Mouse (Mus musculus): ENCODE measurements around the gene Noxa1. TPM values are rescaled to one million over a fixed set of nuclear protein-coding genes. Genes with fewer than 3 reads are reported as not detected.

The Noxa1 gene
- polyA plus RNA-seq, 1 experiment from 2014 or later, result not detected

Small RNAs within 50 kb of the gene (microRNA-seq; reads per million reads assigned to microRNA genes)
- gene Gm24328, result not detected
- not detected for gene Mir7664

Other genes starting within 250 kb of the Noxa1 start
- gene Ehmt1, start 175.5 kb downstream of the Noxa1 start, polyA plus RNA-seq (2015; fragmentation: Nextera tagmentation; extraction: Ambion mirVana), result 52.3 and 55.5 TPM in 2 replicates
- 14.3 and 15.0 TPM in 2 replicates for gene Arrdc1, start 159.9 kb downstream of the Noxa1 start, polyA plus RNA-seq (2015; fragmentation: Nextera tagmentation; extraction: Ambion mirVana)
- gene Zmynd19, start 145.4 kb downstream of the Noxa1 start, polyA plus RNA-seq (2015; fragmentation: Nextera tagmentation; extraction: Ambion mirVana), result 8.1 and 10.0 TPM in 2 replicates
- gene Dph7, start 132.7 kb downstream of the Noxa1 start, polyA plus RNA-seq (2015; fragmentation: Nextera tagmentation; extraction: Ambion mirVana), result 18.5 and 20.0 TPM in 2 replicates
- gene Mrpl41, start 120.1 kb downstream of the Noxa1 start, polyA plus RNA-seq (2015; fragmentation: Nextera tagmentation; extraction: Ambion mirVana), result 109 and 125 TPM in 2 replicates
- gene Pnpla7, start 119.1 kb downstream of the Noxa1 start, polyA plus RNA-seq (2015; fragmentation: Nextera tagmentation; extraction: Ambion mirVana), result 7.7 and 8.7 TPM in 2 replicates
- 49.4 and 51.0 TPM in 2 replicates for gene Nsmf, start 40.8 kb downstream of the Noxa1 start, polyA plus RNA-seq (2015; fragmentation: Nextera tagmentation; extraction: Ambion mirVana)
- gene Entpd8, start 14.8 kb downstream of the Noxa1 start, polyA plus RNA-seq (2015; fragmentation: Nextera tagmentation; extraction: Ambion mirVana), result not detected in 2 replicates
- 7.7 and 8.2 TPM in 2 replicates for gene Nrarp, start 85.6 kb upstream of the Noxa1 start, polyA plus RNA-seq (2015; fragmentation: Nextera tagmentation; extraction: Ambion mirVana)
- 6.4 and 6.9 TPM in 2 replicates for gene Tor4a, start 101.7 kb upstream of the Noxa1 start, polyA plus RNA-seq (2015; fragmentation: Nextera tagmentation; extraction: Ambion mirVana)
- 68.8 and 72.8 TPM in 2 replicates for gene Nelfb, start 116.3 kb upstream of the Noxa1 start, polyA plus RNA-seq (2015; fragmentation: Nextera tagmentation; extraction: Ambion mirVana)
- not detected in 2 replicates for gene Stpg3, start 119.5 kb upstream of the Noxa1 start, polyA plus RNA-seq (2015; fragmentation: Nextera tagmentation; extraction: Ambion mirVana)
- not detected in 2 replicates for gene Fam166a, start 123.6 kb upstream of the Noxa1 start, polyA plus RNA-seq (2015; fragmentation: Nextera tagmentation; extraction: Ambion mirVana)
- gene Tubb4b, start 129.6 kb upstream of the Noxa1 start, polyA plus RNA-seq (2015; fragmentation: Nextera tagmentation; extraction: Ambion mirVana), result 402 and 437 TPM in 2 replicates
- gene Slc34a3, start 139.2 kb upstream of the Noxa1 start, polyA plus RNA-seq (2015; fragmentation: Nextera tagmentation; extraction: Ambion mirVana), result not detected in 2 replicates
- not detected in 2 replicates for gene Rnf224, start 141.6 kb upstream of the Noxa1 start, polyA plus RNA-seq (2015; fragmentation: Nextera tagmentation; extraction: Ambion mirVana)
- gene Rnf208, start 147.1 kb upstream of the Noxa1 start, polyA plus RNA-seq (2015; fragmentation: Nextera tagmentation; extraction: Ambion mirVana), result 6.6 and 7.2 TPM in 2 replicates
- gene Cysrt1, start 147.3 kb upstream of the Noxa1 start, polyA plus RNA-seq (2015; fragmentation: Nextera tagmentation; extraction: Ambion mirVana), result not detected in 2 replicates
- gene AL732309.1, start 151.7 kb upstream of the Noxa1 start, polyA plus RNA-seq (2015; fragmentation: Nextera tagmentation; extraction: Ambion mirVana), result 2.1 and 2.9 TPM in 2 replicates
- gene Tmem203, start 160.3 kb upstream of the Noxa1 start, polyA plus RNA-seq (2015; fragmentation: Nextera tagmentation; extraction: Ambion mirVana), result 15.5 and 15.9 TPM in 2 replicates
- 3.5 and 4.3 TPM in 2 replicates for gene Tprn, start 167.5 kb upstream of the Noxa1 start, polyA plus RNA-seq (2015; fragmentation: Nextera tagmentation; extraction: Ambion mirVana)
- gene Ssna1, start 177.3 kb upstream of the Noxa1 start, polyA plus RNA-seq (2015; fragmentation: Nextera tagmentation; extraction: Ambion mirVana), result 144 and 158 TPM in 2 replicates
- 77.3 and 82.5 TPM in 2 replicates for gene Anapc2, start 177.3 kb upstream of the Noxa1 start, polyA plus RNA-seq (2015; fragmentation: Nextera tagmentation; extraction: Ambion mirVana)
- not detected in 2 replicates for gene Tmem210, start 193.0 kb upstream of the Noxa1 start, polyA plus RNA-seq (2015; fragmentation: Nextera tagmentation; extraction: Ambion mirVana)
- gene Lrrc26, start 194.8 kb upstream of the Noxa1 start, polyA plus RNA-seq (2015; fragmentation: Nextera tagmentation; extraction: Ambion mirVana), result not detected in 2 replicates
- gene Grin1, start 224.0 kb upstream of the Noxa1 start, polyA plus RNA-seq (2015; fragmentation: Nextera tagmentation; extraction: Ambion mirVana), result 0.09 and 0.16 TPM in 2 replicates
- gene Man1b1, start 237.2 kb upstream of the Noxa1 start, polyA plus RNA-seq (2015; fragmentation: Nextera tagmentation; extraction: Ambion mirVana), result 28.4 and 31.3 TPM in 2 replicates